In the genomic region with DNA sequence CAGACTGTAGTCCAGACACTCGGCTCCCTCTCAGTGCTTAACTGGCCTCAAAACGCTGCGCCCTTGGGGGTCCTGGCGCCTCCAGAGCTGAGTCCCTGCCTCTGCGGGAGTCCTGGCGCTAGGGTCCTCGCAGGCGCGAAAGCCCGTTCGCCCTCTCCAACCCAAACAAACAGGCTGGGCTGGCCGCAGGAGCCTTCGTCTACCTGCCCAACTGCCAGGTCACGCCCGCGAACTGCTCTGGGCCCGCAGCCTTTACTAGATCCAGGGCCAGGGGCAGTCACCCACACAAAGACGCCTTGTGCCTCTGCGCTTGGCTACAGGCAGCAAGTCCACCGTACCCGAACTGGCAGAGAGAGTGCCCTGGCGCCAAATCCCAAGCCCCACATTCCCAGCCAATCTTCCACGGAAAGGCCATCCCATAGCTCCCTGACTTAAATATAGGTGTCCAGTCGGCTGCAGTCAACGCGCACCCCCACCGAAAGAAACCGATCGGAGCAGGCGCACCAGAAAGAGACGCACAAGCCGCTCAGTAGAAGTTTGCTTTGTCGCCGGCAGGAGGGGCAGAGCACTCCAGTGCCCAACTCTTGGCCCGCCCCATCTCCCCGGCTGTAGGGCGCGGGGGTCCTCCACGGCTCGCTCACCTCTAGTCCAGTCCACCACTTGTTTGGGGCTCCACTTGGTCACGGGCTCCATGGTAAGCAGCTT, we compare ENCODE assay signal across 8 mouse cellular contexts. TPM values are rescaled to one million over a fixed set of nuclear protein-coding genes. Genes with fewer than 3 reads are reported as not detected.
DNase-seq lines count a peak whose midpoint lies in the region; ATAC-seq lines count a peak whose summit lies in the region.

No protein-coding gene starts in this region.

- H3K9me3 ChIP-seq in hindbrain, embryonic 13.5 days = no peaks in the 10 kb centered on the region

- peak overlapping the region; percentile 76 for H3K4me3 ChIP-seq in hindbrain, embryonic 13.5 days

- H3K4me1 ChIP-seq in hindbrain, embryonic 13.5 days (replicated peaks) = peaks cover 22% of the 10 kb centered on the region

- DNase-seq in T-cell, adult 2 months (ENCODE audit: low spot score) = peak; percentile 69
- peak; percentile 80 to 81 for DNase-seq in cerebellum, postnatal 25 days
- peak; percentile 30 to 31 for DNase-seq in frontal cortex, postnatal 25 days (ENCODE audit: low spot score in 2 of 2)
- peak; percentile 31 to 39 for DNase-seq in layer of hippocampus, postnatal 25 days (ENCODE audit: extremely low spot score in 1 of 2, low spot score in 1 of 2)
- DNase-seq in lung, postnatal 14 days = peak; percentile 79
- DNase-seq in ovary, postnatal 14 days (ENCODE audit: low spot score) = peak; percentile 59
- peak; percentile 83 for DNase-seq in thymus, postnatal 14 days

- under 1% methylated on average over 41 of the region's 41 CpGs for WGBS in hindbrain, embryonic 13.5 days

- H3K4me2 ChIP-seq in hindbrain, embryonic 13.5 days = peak overlapping the region; percentile 99

- peak overlapping the region; percentile 72; the same call in 1 of the 2 replicates for H3K27ac ChIP-seq in hindbrain, embryonic 13.5 days

- H3K36me3 ChIP-seq in hindbrain, embryonic 13.5 days = no peaks in the 10 kb centered on the region

- H3K27me3 ChIP-seq in hindbrain, embryonic 13.5 days = peaks cover 3% of the 10 kb centered on the region; the same call in 1 of the 2 replicates

- ATAC-seq in hindbrain, embryonic 13.5 days (ENCODE audit: low FRiP score) = peak; percentile 81

- H3K9ac ChIP-seq in hindbrain, embryonic 13.5 days = peak overlapping the region; percentile 79

RNA-seq across cellular contexts. Expression of a gene that starts 0.9 kb away (rescaled TPM):
- polyA plus RNA-seq in hindbrain, embryonic 13.5 days (2015; fragmentation: Nextera tagmentation; extraction: Ambion mirVana) = 3.0 and 3.4 TPM in 2 replicates
- 10 to 100 TPM in 1 of 2 experiments, 1 to 10 TPM in 1; 9.8 to 10.6 TPM for total RNA-seq in layer of hippocampus, postnatal 25 days (2021)

Comparison
In these comparisons a context has a peak if more than half of its experiments do, and no peak if none do; other contexts are left out.
1. Peak in every context shown above with its lines: DNase-seq, ATAC-seq, H3K4me3 ChIP-seq and H3K27ac ChIP-seq.
2. DNase-seq: peak in every context shown above with its lines; median percentile 83 in thymus, postnatal 14 days; 80 in cerebellum, postnatal 25 days; 79 in lung, postnatal 14 days; 69 in T-cell, adult 2 months; 59 in ovary, postnatal 14 days; 35 in layer of hippocampus, postnatal 25 days; 30 in frontal cortex, postnatal 25 days.